Mouse (Mus musculus): ENCODE measurements around the gene Ccdc130. TPM values are rescaled to one million over a fixed set of nuclear protein-coding genes. Genes with fewer than 3 reads are reported as not detected.

Ccdc130 gene
- 1 to 10 TPM; 7.3 to 9.4 TPM for total RNA-seq (2021)
- long read RNA-seq, experiment 1, partial matches to known transcripts, result 0 of 6 reads
- long read RNA-seq, experiment 1, other reads (novel, unspliced or antisense), result 1 of 6 reads
- long read RNA-seq, experiment 2, transcript Ccdc130-202 (10 exons, 2,119 nt), result major isoform, 7 of 12 reads
- long read RNA-seq, experiment 2, partial matches to known transcripts, result 1 of 12 reads
- long read RNA-seq, experiment 2, other reads (novel, unspliced or antisense), result 2 of 12 reads

DNA sequence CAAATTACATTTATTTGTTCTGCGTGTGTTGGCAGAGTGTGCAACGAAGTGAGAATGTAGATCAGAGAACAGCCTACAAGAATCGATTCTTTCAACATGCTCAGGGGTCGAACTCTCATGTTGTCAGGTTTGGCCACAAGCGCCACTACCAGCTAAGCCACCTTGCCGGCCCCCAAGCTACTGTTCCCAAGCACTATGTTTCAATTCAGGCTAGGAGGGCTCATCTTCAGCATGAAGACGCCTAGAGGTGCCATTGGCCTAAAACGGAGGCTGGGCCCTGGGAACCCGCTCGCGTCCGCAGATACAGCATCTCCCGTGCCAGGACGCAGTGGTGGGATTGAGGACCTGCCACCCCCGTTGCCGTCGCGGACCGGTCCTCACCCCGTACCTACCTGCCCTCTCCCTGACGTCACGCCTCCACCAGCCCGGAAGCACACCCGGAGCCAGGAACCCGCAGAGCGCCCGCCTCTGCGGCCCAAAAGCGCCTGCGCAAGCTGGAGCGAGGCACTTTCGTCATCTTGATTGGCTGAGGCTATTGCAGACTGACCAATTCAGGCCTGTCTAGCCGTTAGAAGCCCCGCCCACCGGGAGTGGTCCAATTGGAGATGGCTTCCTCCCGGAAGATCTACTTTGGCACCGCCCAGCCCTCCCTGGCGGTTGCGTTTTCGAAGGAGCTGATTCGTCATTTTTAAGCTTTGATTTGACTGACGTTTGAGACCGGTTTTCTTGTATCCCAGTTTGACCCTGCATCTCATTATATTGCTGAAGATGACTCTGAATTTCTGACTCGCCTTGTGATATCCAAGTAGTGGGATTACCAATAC, at the start of gene Ccdc130:
Ccdc130 (minus strand) TSS at position 431 of the 824 bp plus-strand sequence.
- peak; percentile 100 for DNase-seq (ENCODE audit: low spot score)

GRCm38 (mm10) chr8:84308376-84308775, 38.2 kb upstream of the Ccdc130 start:
- no peak for DNase-seq (ENCODE audit: low spot score)

- no peak for DNase-seq (ENCODE audit: low spot score)
Observed at GRCm38 (mm10) chr8:84303951-84304350, 33.8 kb upstream of the Ccdc130 start.

DNA sequence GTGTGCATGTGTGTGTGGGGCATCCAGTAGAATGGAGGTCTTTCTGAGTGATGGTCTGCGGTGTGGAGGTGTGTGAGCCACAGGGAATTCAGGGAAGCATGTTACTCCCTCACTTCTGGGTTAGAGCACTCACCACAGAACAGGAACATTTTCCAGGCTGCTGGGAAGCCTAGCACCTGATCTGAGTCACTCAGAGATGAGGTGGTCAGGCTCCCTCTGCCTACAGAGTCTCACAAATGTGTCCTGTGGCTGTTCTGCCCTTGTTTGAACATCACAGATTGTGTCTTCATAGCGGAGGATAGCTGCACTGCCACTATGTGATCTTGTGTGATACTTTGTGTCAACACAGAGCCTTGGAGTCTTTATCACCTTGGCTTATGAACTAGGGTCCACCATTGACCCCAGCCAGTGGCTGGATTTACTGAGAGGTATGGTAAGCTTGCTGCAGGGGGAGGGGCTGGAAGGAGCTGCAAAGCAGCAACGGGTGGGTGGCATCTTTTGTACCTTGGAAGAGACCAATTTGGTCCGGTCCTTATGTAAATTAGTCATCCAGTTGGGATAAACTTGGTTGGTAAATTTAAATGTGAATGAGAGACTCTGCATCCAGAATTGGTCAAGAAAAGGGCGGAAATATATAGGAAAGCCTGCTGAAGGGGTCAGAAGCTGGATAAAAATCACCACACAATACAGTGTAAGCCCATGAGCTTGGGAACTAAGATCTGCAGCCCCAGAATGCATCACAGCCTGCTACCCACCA, 27.0 kb upstream of the Ccdc130 start:
- no peak for DNase-seq (ENCODE audit: low spot score)

- peak; percentile 33 for DNase-seq (ENCODE audit: low spot score)
Observed at GRCm38 (mm10) chr8:84291688-84292087, 21.5 kb upstream of the Ccdc130 start.

DNA sequence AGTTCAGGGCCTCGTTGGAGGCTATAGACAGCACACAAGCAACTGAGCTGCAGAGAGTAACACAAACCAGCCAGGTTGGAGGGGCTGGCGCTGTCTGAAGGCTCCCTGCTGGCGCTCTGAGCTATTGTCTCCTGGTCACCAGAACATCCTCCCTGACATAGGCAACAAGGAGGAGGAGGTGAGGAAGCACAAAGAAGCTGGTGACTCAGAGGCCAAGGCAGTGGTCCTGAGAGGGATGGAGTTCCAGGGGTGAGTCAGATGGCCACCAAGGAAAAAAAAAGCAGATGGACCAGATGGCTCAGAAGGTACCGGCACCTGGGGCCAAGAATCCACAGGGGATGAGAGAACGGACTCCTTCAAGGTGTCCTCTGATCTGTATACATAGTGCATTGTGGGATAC, 20.9 kb upstream of the Ccdc130 start:
- DNase-seq (ENCODE audit: low spot score), result no peak

DNA sequence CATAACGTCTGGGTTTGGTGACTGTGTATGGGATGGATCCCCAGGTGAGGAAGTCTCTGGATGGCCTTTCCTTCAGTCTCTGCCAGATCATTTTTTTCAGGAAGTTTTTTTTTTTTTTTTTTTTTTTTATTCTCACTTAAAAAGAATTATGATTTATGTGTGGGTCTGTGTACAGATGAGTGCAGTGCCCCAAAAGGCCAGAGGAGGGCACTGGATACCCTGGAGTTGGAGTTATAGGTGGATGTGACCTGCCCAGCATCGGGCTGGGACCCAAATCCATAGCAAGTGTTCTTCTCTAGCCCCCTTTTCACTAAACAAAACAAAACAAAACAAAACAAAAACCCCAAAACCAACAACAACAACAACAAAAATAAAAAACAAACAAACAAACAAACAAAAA, 18.7 kb upstream of the Ccdc130 start:
- no peak for DNase-seq (ENCODE audit: low spot score)

- peak; percentile 49 for DNase-seq (ENCODE audit: low spot score)
Observed at GRCm38 (mm10) chr8:84285665-84286064, 15.5 kb upstream of the Ccdc130 start.

- DNase-seq (ENCODE audit: low spot score), result peak; percentile 12
Observed at GRCm38 (mm10) chr8:84284608-84285063, 14.5 kb upstream of the Ccdc130 start.

DNA sequence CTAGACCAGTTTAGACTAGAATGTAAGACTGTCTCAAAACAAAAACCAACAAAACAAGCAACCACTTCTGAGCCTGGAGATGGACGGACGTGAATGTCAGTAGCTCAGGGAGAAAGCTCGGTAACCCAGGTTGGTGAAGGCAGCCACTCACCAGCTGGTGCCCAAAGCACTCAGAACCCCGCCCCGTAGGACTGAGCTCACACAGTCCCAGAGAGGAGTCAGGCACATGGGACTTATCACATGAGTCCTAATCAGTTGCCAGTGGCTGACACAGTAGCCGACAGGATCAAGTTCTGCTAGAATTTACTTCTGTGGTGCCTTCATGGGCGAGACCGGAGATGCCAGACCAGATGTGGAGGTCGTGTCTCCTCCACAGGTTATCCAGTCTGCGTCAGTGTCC, 10.6 kb upstream of the Ccdc130 start:
- peak; percentile 23 for DNase-seq (ENCODE audit: low spot score)

DNA sequence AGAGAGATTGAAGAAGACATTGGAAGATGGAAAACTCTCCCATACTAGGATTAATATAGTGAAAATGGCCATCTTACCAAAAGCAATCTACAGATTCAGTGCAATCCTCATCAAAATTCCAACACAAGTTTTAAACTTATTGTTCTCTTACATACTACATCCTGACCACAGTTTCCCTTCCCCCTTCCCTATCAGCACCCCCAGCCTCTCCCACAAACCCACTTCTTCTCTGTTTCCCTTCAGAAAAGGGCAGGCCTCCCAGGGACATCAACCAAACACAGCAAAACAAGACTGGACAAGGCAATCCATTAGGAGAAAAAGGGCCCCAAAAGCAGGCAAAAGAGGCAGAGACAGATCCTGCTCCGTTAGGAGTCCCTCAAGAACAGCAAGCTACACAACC, 6.3 kb upstream of the Ccdc130 start:
- no peak for DNase-seq (ENCODE audit: low spot score)

DNA sequence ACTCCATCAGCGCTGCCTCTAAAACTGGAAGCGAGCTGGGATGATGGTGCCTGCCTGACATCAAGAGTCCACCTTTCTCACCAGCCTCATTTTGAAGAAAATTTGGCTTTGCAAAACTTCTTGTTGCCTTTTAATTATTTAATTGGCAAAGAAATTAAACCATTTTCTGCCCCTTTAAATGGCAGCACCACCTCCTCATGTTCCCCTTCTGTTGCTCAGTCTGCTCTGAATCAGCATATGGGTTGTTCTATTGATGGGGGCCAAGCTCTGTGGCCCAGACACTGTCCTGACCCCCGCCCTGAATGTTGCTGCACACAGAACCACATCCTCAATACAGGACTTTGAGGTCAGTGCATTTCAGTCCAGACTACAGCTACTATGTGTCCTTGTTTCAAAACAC, 3.8 kb upstream of the Ccdc130 start:
- DNase-seq (ENCODE audit: low spot score), result no peak

GRCm38 (mm10) chr8:84272302-84272701, 2.1 kb upstream of the Ccdc130 start:
- no peak for DNase-seq (ENCODE audit: low spot score)

GRCm38 (mm10) chr8:84261098-84261497, 9.1 kb downstream of the Ccdc130 start:
- DNase-seq (ENCODE audit: low spot score), result no peak

- DNase-seq (ENCODE audit: low spot score), result peak; percentile 83
Observed at GRCm38 (mm10) chr8:84256822-84257610, 13.2 kb downstream of the Ccdc130 start, which contains the start of gene Mri1. Gene Mri1, minus strand, starts transcription at chr8:84257326.

- no peak for DNase-seq (ENCODE audit: low spot score)
Observed at GRCm38 (mm10) chr8:84256458-84256821, 13.7 kb downstream of the Ccdc130 start.

- DNase-seq (ENCODE audit: low spot score), result no peak
Observed at GRCm38 (mm10) chr8:84255858-84256257, 14.3 kb downstream of the Ccdc130 start.

DNA sequence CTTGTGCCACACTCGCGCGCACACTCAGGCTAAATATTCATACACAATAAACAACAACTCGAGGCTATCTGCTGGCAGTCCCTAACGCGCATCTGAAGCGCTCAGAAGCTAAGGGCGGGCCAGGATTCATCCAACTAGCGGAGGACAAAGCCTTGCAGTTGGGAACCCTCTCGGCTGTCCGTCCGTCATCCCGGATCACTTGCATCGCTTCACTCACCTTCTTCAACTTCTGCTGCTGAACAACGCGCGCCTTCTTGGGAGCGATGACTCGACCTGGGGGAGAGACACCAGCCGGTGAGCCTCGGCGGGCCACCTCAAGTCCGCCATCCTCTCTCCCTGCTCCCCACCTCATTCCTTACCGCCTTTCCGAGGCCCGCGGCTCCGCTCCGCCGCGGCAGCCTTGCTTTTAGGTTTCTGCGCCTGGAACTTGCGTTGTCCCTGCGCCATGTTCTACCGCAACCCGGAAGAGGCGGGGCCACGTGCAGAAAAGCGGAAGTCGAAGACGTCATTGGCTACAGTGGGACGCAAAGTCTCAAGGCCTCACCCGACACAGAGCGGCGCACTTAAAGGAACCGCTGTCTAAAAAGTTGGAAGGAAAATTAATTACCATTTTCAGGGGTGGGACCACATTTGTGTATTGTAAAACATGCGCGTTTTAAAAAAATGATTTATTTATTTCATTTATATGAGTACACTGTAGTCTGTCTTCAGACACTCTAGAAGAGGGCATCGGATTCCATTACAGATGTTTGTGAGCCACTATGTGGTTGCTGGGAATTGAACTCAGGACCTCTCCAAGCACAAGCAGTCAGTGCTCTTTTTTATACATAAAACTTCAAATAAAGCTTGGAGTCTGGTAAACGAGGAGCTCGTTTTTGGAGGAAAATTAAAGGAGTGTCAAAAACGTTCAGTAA, 20.7 kb downstream of the Ccdc130 start, which contains the start of gene D8Ertd738e:
D8Ertd738e (minus strand) TSS at position 463 of the 914 bp plus-strand sequence.
- DNase-seq (ENCODE audit: low spot score), result peak; percentile 86

DNA sequence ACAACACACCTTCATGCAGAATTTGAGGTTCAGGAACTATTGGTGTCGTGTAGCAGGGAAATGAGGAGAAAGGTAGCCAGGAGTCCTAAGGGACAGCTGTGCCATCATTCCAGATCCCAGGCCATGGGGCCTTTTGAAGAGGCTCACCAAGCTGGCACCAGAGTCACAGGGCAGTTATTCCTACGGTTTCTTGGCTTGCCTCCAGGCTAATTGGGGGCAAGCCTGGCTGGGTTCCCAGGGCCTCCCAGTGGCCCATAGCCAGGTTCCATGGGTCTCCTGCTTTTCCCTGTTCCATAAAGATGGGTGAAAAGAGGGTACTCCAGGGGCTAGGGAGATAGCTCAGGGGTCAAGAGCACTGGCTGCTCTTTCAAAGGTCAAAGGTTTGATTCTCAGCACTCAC, 28.4 kb downstream of the Ccdc130 start:
- DNase-seq (ENCODE audit: low spot score), result no peak

- no peak for DNase-seq (ENCODE audit: low spot score)
Observed at GRCm38 (mm10) chr8:84241167-84241566, 29.0 kb downstream of the Ccdc130 start.
